Mouse (Mus musculus): ENCODE data around the gene Gatd1. TPM values are rescaled to one million over a fixed set of nuclear protein-coding genes. Genes with fewer than 3 reads are reported as not detected.
A peak's percentile ranks its signal among the peaks of the same experiment; 100 is the strongest.

Gene Gatd1
- polyA plus RNA-seq, 1 experiment from 2014 or later = 44.8 TPM

DNA sequence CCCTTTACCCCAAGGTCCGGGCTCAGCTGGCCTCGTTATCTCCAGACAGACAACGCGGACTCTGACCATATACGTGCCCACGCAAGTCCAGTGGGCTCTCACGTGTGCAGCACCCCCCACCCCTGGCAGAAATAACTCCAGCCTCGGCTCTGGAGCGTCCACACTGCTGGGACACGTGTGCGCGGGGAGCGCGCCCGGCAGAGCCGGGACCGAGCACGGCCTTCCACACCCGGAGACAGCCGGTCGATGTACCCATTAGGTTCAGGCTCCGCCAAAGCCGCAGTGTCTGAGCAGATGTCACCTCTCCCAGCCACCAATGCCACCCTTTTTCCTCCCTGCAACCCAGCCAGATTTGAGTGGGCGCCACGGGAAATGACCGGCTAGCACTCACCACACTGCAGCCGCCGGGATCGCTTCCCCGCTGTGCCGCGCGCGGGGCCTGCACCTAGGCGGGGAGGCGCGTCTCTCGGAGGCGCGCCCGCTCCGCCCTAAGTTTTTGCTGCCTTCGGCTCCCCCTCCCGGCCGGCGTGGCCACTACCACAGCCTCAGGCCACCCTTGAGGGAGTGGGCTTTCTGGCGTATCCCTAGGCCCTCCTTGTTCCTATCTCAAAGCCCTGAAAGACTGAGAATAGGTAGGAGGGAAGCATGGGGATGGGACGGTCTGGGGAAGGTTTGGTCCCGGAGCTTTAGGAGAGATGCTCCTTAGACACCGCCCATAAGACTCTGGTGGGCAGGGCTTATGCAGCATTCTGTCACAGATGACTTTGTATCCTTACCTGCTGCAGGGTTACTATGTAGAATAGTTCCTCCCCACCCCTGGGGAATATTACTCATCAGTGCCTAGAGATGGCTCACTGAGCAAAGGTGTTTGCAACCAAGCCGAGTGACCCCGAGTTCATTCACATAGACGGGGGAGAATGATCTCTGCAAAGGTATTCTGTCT, 23.5 kb upstream of the Gatd1 start, which contains the start of gene Slc25a22:
Slc25a22 (minus strand) TSS at position 715 of the 943 bp plus-strand sequence.
- WGBS = 6% methylated on average over 53 of the region's 53 CpGs
- peak; percentile 84 for ATAC-seq (ENCODE audit: low read depth)
- Histone ChIP-seq H3K9me3 (ENCODE audit: control insufficient read depth, low read length) (no peaks in the 10 kb centered on the region), H3K4me2 (ENCODE audit: low read depth, low read length) (peak within 1 kb of the TSS; percentile 90), H3K4me3 (ENCODE audit: low read depth, low read length) (peak within 1 kb of the TSS; percentile 52), H3K4me1 (ENCODE audit: control insufficient read depth, insufficient read depth, low read length) (peaks cover 31% of the 10 kb centered on the region), H3K36me3 (ENCODE audit: control insufficient read depth, insufficient read depth, low read length) (0 out of 2 replicates have a peak, but pooled peaks cover 2% of the 10 kb centered on the region), H3K27ac (ENCODE audit: low read depth, low read length) (peak within 1 kb of the TSS; percentile 52), H3K27me3 (ENCODE audit: control insufficient read depth, insufficient read depth, low read length) (no peaks in the 10 kb centered on the region), H3K9ac (replicated peaks; ENCODE audit: low read depth, low read length) (peak within 1 kb of the TSS; percentile 68)

GRCm38 (mm10) chr7:141436523-141436892, 22.6 kb upstream of the Gatd1 start:
- Histone ChIP-seq H3K9ac (replicated peaks; ENCODE audit: low read depth, low read length) (peak overlapping the region; percentile 68), H3K9me3 (ENCODE audit: control insufficient read depth, low read length) (no peaks in the 10 kb centered on the region), H3K36me3 (ENCODE audit: control insufficient read depth, insufficient read depth, low read length) (peaks cover 10% of the 10 kb centered on the region), H3K27me3 (ENCODE audit: control insufficient read depth, insufficient read depth, low read length) (no peaks in the 10 kb centered on the region), H3K27ac (ENCODE audit: low read depth, low read length) (no peak overlapping the region), H3K4me2 (ENCODE audit: low read depth, low read length) (peak overlapping the region; percentile 90), H3K4me1 (ENCODE audit: control insufficient read depth, insufficient read depth, low read length) (peaks cover 31% of the 10 kb centered on the region), H3K4me3 (ENCODE audit: low read depth, low read length) (peak overlapping the region; percentile 52)
- 40% methylated on average over 2 of the region's 2 CpGs for WGBS
- ATAC-seq (ENCODE audit: low read depth) = no peak

GRCm38 (mm10) chr7:141435856-141436522, 22.1 kb upstream of the Gatd1 start:
- Histone ChIP-seq H3K27ac (ENCODE audit: low read depth, low read length) (no peak overlapping the region), H3K4me2 (ENCODE audit: low read depth, low read length) (peak overlapping the region; percentile 90; the same call in 1 of the 2 replicates), H3K9ac (replicated peaks; ENCODE audit: low read depth, low read length) (0 out of 2 replicates have a peak overlapping the region, but pooled peaks have one; percentile 72), H3K9me3 (ENCODE audit: control insufficient read depth, low read length) (no peaks in the 10 kb centered on the region), H3K4me3 (ENCODE audit: low read depth, low read length) (peak overlapping the region; percentile 49; the same call in 1 of the 2 replicates), H3K4me1 (ENCODE audit: control insufficient read depth, insufficient read depth, low read length) (peaks cover 31% of the 10 kb centered on the region), H3K27me3 (ENCODE audit: control insufficient read depth, insufficient read depth, low read length) (no peaks in the 10 kb centered on the region), H3K36me3 (ENCODE audit: control insufficient read depth, insufficient read depth, low read length) (peaks cover 16% of the 10 kb centered on the region)
- 75% methylated on average over 9 of the region's 9 CpGs for WGBS
- no peak for ATAC-seq (ENCODE audit: low read depth)

DNA sequence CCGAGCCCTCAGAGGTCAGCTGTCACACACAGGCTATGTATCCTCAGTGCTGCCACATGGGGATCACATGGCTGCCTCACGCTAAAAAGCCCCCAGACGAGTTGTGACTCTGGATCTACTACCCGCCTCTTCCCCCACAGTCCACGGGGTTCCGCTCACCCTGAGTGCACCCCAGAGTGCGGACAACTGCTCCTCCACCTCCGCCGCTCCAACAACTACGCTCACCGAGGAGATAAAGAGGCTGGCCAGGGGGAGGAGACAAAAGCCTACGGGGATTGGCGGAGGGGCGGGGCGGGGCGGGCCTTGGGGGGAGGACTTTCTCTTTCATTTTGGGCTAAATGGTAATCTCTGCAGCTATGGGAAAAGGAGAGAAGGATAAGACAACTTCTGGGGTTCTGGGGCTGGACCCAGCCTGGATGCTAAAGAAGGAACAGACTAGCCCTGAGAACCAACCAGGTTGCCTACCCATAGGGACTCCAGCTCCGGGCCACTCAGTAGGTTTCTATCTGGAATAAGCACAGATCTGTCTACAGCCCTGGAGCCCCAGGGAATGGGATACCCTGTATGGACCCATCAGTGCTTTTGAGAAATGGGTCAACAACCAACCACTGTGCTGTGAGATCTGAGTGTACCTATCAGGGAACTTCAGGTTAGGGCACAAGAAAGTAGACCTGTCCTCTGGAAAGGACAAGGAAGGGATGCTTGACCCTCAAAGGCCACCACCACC, 21.4 kb upstream of the Gatd1 start:
- Histone ChIP-seq H3K9ac (replicated peaks; ENCODE audit: low read depth, low read length) (peak overlapping the region; percentile 72), H3K4me1 (ENCODE audit: control insufficient read depth, insufficient read depth, low read length) (peaks cover 31% of the 10 kb centered on the region), H3K36me3 (ENCODE audit: control insufficient read depth, insufficient read depth, low read length) (peaks cover 22% of the 10 kb centered on the region), H3K4me2 (ENCODE audit: low read depth, low read length) (peak overlapping the region; percentile 85), H3K27ac (ENCODE audit: low read depth, low read length) (peak overlapping the region; percentile 78), H3K9me3 (ENCODE audit: control insufficient read depth, low read length) (no peaks in the 10 kb centered on the region), H3K27me3 (ENCODE audit: control insufficient read depth, insufficient read depth, low read length) (no peaks in the 10 kb centered on the region), H3K4me3 (ENCODE audit: low read depth, low read length) (peak overlapping the region; percentile 49)
- 4% methylated on average over 17 of the region's 17 CpGs for WGBS
- ATAC-seq (ENCODE audit: low read depth) = peak; percentile 2; the same call in 1 of the 2 replicates

GRCm38 (mm10) chr7:141434464-141434863, 20.5 kb upstream of the Gatd1 start:
- Histone ChIP-seq H3K4me3 (ENCODE audit: low read depth, low read length) (peak overlapping the region; percentile 49), H3K27ac (ENCODE audit: low read depth, low read length) (peak overlapping the region; percentile 78), H3K4me2 (ENCODE audit: low read depth, low read length) (peak overlapping the region; percentile 85), H3K9ac (replicated peaks; ENCODE audit: low read depth, low read length) (peak overlapping the region; percentile 72), H3K9me3 (ENCODE audit: control insufficient read depth, low read length) (no peaks in the 10 kb centered on the region), H3K36me3 (ENCODE audit: control insufficient read depth, insufficient read depth, low read length) (peaks cover 23% of the 10 kb centered on the region), H3K27me3 (ENCODE audit: control insufficient read depth, insufficient read depth, low read length) (no peaks in the 10 kb centered on the region), H3K4me1 (ENCODE audit: control insufficient read depth, insufficient read depth, low read length) (peaks cover 31% of the 10 kb centered on the region)
- WGBS = 7% methylated on average over 8 of the region's 8 CpGs
- ATAC-seq (ENCODE audit: low read depth) = 0 out of 2 replicates have a peak, but pooled peaks have one; percentile 15

DNA sequence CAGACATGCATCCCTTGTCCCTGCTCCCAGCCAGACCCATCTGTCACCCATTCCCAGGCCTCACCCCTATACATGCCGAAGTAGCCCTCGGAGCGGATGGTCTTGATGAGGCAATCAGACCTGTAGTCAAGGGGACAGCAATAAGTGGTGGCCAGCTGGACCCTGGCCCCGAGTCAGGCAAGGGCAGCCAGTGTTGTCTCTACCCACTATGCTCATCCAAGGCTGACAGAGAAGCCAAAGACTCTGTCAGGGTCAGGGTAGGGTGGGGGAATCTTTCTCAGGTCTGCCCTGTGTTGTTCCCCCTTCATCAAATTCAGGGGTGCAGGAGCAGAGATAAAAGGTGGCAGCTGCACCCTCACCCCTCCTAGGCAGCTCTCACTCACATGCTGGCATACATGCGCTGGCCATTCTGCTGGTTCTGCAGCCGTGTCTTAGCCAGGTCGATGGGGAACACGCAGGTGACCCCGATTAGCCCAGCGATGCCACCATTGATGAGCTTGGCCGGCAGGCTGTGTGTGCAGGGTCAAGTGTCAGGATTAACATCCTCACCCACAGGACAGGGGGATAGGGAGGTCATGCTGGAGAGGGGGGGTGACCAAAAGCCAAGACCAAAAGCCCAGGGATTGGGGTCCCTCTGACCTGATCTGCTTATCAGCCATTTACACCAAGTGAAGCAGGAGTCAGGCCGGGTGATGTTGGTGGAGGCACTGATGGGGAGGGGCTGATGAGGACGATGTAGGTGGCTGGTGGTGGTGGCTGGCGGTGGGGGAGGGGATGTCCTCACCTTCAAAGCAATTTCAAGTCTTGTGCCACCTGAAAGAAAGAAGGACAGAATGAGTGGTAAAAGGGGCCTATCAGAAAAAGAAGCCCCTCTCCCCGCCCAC, 19.8 kb upstream of the Gatd1 start:
- Histone ChIP-seq H3K36me3 (ENCODE audit: control insufficient read depth, insufficient read depth, low read length) (peaks cover 23% of the 10 kb centered on the region), H3K9me3 (ENCODE audit: control insufficient read depth, low read length) (no peaks in the 10 kb centered on the region), H3K27me3 (ENCODE audit: control insufficient read depth, insufficient read depth, low read length) (no peaks in the 10 kb centered on the region), H3K4me1 (ENCODE audit: control insufficient read depth, insufficient read depth, low read length) (peaks cover 32% of the 10 kb centered on the region), H3K27ac (ENCODE audit: low read depth, low read length) (peak overlapping the region; percentile 78), H3K9ac (replicated peaks; ENCODE audit: low read depth, low read length) (peak overlapping the region; percentile 72), H3K4me3 (ENCODE audit: low read depth, low read length) (peak overlapping the region; percentile 49), H3K4me2 (ENCODE audit: low read depth, low read length) (peak overlapping the region; percentile 85)
- WGBS = 72% methylated on average over 15 of the region's 15 CpGs
- ATAC-seq (ENCODE audit: low read depth) = no peak

GRCm38 (mm10) chr7:141432741-141433516, 19.0 kb upstream of the Gatd1 start:
- H3K4me1 ChIP-seq (ENCODE audit: control insufficient read depth, insufficient read depth, low read length) = peaks cover 37% of the 10 kb centered on the region
- no peaks in the 10 kb centered on the region for H3K9me3 ChIP-seq (ENCODE audit: control insufficient read depth, low read length)
- H3K36me3 ChIP-seq (ENCODE audit: control insufficient read depth, insufficient read depth, low read length) = peaks cover 23% of the 10 kb centered on the region
- no peak overlapping the region for H3K9ac ChIP-seq (replicated peaks; ENCODE audit: low read depth, low read length)
- no peak overlapping the region for H3K4me3 ChIP-seq (ENCODE audit: low read depth, low read length)
- H3K27me3 ChIP-seq (ENCODE audit: control insufficient read depth, insufficient read depth, low read length) = no peaks in the 10 kb centered on the region
- ATAC-seq (ENCODE audit: low read depth) = no peak
- no peak overlapping the region for H3K27ac ChIP-seq (ENCODE audit: low read depth, low read length)
- peak overlapping the region; percentile 85; the same call in 1 of the 2 replicates for H3K4me2 ChIP-seq (ENCODE audit: low read depth, low read length)
- WGBS = 87% methylated on average over 6 of the region's 6 CpGs
